Mouse (Mus musculus): ENCODE results near the gene Slc9a1.

GRCm38 (mm10) chr4:133407114-133407787 is 37.7 kb downstream of the Slc9a1 start:
- TF ChIP-seq CTCF (conservative IDR thresholded peaks at IDR 0.05; ENCODE audit: insufficient read depth, insufficient read length, low read depth, low read length): no peak
- no peak for TF ChIP-seq POLR2A (IDR thresholded peaks at IDR 0.05; ENCODE audit: low read depth, low read length)
